Mouse (Mus musculus): ENCODE measurements around the gene Dnajb7. TPM values are rescaled to one million over a fixed set of nuclear protein-coding genes. Genes with fewer than 3 reads are reported as not detected.
A peak's percentile ranks its signal among the peaks of the same experiment; 100 is the strongest.

Dnajb7 gene
- total RNA-seq, 1 experiment from 2014 or later, result not detected

DNA sequence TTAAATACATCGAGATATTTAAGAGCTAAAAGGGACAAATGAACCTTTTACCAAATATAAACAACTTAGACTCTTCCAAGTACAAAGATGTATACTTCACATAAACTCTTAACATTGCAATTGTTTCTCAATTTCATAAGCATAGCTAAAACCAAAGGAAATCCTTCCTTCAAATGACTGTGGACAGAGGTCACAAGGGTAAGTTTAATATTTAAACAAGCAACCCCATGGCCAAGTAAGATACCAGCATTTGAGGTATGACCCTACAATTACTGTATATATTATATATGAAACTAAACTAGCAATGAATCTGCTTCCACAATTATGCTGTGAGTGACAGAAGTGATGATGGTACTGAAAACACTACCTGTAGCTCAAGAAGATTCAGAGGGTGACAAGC is 43.8 kb downstream of the Dnajb7 start:
- no peak for DNase-seq

DNA sequence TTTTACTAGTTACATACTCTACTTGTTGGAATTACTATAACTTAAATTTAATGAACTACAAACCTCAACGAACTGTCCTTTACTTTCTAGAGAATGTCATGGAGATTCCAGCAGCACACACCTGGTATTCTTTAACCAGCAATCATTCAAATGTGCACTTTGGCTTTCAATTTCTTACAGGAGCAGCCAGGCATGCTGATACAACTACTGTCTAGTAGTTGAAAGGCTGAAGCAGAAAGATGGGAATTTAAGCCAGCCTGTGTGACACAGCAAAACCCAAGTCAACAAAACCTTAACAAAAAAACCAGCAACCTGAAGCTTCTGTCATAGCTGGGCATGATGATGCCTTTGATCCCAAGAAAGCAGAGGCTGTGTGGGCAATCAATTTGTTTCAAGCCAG is 45.6 kb downstream of the Dnajb7 start:
- DNase-seq, result no peak

DNA sequence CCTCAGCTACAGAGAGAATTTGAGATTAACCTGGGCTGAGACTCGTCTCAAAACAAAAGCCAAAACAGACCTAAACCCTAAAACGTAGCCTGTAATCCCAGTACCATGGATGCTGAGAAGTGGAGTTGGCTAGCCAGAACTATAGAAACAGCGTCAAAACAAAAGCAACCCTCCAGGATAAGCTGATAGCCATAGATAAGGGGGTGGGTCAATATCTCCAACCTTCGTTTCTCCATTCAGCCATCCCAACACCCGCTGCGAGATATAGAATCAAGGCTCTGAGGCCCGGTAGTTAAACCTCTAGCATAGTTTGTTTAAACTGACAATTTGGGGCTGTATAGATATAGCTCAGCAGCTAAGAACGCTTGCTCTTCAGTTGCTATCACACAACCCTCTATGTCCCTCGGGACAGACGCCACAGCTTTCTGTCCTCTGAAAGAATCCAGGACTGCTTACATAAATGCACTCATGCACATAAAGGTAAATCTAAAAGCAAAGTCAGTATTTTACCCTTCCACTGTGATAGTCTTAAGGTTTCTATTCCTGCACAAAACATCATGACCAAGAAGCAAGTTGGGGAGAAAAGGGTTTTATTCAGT is 46.6 kb downstream of the Dnajb7 start:
- no peak for DNase-seq

DNA sequence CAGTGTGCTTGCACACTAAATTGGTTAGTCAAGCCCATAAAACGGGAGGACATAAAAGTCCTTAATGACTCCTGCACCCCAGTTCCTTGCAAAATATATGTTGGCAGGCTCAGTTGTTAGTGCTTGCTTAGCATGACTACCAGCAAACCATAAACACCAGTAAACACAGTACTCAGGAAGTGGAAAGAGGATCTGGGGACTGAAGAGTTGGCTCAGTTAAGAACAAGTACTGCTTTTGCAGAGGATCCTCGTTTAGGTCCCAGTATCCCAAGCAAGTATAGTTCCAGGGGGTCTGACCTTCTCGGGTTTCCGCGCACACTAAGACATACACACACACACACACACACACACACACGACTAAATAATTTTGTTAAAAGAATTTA is 47.1 kb downstream of the Dnajb7 start:
- DNase-seq, result no peak

DNA sequence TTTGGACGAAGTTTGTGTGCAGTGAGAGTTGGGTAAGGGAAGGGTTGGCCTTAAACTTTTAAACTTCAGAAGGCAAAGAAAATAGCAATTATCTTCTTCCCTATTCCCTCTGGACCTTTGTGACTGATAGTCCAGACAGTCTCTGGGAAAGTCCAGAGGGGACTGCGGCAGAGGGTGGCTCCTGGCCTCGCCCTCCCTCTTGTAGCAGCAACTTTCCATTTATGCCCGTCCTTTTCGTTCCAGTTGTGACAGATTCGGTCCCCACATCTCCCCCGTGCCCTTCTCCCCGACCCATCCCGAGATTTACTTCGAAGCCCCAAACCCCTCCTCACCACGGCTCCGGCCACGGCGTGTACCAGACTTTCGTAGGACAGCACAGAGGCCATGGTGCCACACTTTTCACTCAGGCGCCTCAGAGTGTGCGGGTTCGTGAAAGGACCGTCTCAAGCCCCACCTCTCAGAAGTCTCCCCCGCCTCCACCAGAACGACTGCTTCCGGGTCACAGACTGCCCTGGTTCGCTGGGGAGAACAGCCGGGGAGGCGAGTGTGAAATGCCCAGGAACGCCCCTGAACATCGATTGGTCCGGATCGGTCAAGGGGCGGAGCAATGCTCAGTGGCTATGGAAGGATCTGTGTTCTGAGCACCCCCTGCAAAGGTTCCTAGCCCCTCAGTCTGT is 47.6 kb downstream of the Dnajb7 start, which contains the start of gene Slc25a17:
Slc25a17 (minus strand) TSS at position 468 of the 677 bp plus-strand sequence.
- DNase-seq, result peak; percentile 94

DNA sequence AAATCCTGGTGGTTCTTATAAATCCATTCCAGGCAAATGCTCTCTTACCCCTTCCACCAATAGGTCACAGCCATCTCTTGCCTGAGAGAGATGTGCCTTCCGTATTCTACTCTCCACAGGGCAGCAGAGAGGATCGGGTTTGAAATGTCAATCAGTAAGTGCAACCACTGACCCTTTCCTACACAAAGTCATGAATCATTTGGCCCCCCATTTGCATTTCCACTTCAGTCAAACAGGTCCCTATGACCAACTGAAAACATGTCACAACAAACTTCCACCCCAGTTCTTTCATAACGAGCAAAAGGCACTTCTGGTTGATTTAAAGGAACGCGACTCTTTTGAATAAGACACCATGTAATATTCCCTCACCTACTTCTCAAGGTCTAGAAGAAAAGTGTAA is 48.7 kb downstream of the Dnajb7 start:
- DNase-seq, result no peak

DNA sequence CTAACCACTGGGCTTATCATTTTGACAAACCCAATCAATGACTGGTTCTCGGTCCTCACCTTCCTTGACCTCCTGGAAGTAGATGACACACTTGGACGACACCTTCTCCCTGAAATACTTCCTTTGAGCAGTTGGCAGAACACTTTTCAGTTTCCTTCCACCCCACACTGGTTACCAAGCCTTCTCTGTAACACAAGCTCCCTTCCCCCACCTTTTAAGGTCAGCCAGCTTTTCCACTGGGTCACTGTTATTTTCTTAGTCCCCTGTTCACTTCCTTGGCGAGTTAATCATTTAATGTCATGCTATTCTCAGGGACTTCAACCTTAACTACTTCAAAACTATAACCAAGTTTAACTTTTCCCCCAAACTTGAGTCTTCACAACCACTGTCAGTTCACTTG is 49.2 kb downstream of the Dnajb7 start:
- DNase-seq, result no peak

DNA sequence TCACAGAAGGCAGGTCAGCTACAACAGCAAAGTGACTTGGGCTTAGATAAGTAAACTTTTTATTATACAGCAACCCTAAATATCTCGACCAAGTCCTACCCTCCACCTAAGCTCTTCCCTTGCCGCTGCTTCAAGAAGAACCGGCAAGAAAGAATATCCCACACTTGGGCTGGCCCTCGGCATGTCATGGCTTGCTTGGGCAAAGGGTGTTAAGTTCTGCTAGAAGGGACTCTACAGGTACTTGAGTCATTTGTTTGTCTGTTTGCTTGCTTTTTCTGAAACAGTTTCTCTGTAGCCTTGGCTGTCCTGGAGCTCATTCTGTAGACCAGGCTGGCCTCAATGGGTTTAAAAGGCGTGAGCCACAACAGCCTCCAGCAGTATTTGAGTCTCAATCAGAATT is 51.2 kb downstream of the Dnajb7 start:
- DNase-seq, result no peak

Other genes with a start within 250 kb of the Dnajb7 start
- gene Mrtfa, start 217.5 kb downstream of the Dnajb7 start, total RNA-seq (2021), result 27.2 and 27.4 TPM in 2 replicates
- 0.52 TPM in 1 of 2 replicates, not detected in the other for gene Mchr1, start 172.8 kb downstream of the Dnajb7 start, total RNA-seq (2021)
- 82.7 and 85.5 TPM in 2 replicates for gene Slc25a17, start 47.5 kb downstream of the Dnajb7 start, total RNA-seq (2021)
- 230 and 325 TPM in 2 replicates for gene St13, start 8.2 kb downstream of the Dnajb7 start, total RNA-seq (2021)
- 19.4 and 26.1 TPM in 2 replicates for gene Xpnpep3, start 8.2 kb downstream of the Dnajb7 start, total RNA-seq (2021)
- 107 and 141 TPM in 2 replicates for gene Rbx1, start 58.0 kb upstream of the Dnajb7 start, total RNA-seq (2021)
- 79.0 and 89.2 TPM in 2 replicates for gene Ep300, start 177.1 kb upstream of the Dnajb7 start, total RNA-seq (2021)

Measured in adrenal gland, postnatal 25 days (tissue).